Mouse (Mus musculus) liver, adult 2 months (tissue): ENCODE results near the gene Tmem62. TPM values are rescaled to one million over a fixed set of nuclear protein-coding genes. Genes with fewer than 3 reads are reported as not detected.
"Not testable (repeated sequence)": the region's sequence is repeated elsewhere in the genome, so short reads cannot be mapped to it uniquely, and the experiment has no call there.

Experiments used
- DNase-seq: peaks from one replicate; pipeline ENCODE4 v3.0.0-alpha.2; 2011; ENCODE audit warnings: low read depth, low spot score; ENCODE audit errors: extremely low read depth
- H3K27ac ChIP-seq: fragments of 200-500 bp; replicated peaks from 2 replicates; pipeline ENCODE4 v1.5.1; 2012; ENCODE audit warnings: low read depth, mild to moderate bottlenecking, control low read depth, inconsistent platforms, low read length; ENCODE audit not compliant: insufficient read depth
- H3K27me3 ChIP-seq: fragments of 200-500 bp; 2 replicates; pipeline ENCODE4 v1.6.1; 2012; ENCODE audit warnings: mild to moderate bottlenecking, moderate library complexity, low read length, inconsistent platforms; ENCODE audit not compliant: control insufficient read depth, insufficient read depth
- H3K36me3 ChIP-seq: fragments of 200-500 bp; 2 replicates; pipeline ENCODE4 v1.6.1; 2012; ENCODE audit warnings: low read length, inconsistent platforms; ENCODE audit not compliant: control insufficient read depth, insufficient read depth
- H3K4me1 ChIP-seq: fragments of 200-500 bp; 2 replicates; pipeline ENCODE4 v1.6.1; 2011; ENCODE audit warnings: low read length; ENCODE audit not compliant: control insufficient read depth, insufficient read depth
- H3K4me3 ChIP-seq: fragments of 200-500 bp; 2 replicates; pipeline ENCODE4 v1.5.1; 2011; ENCODE audit warnings: low read depth, mild to moderate bottlenecking, control low read depth, low read length, moderate library complexity; ENCODE audit not compliant: insufficient read depth
- H3K79me2 ChIP-seq: fragments of 200-500 bp; 2 replicates; pipeline ENCODE4 v1.6.1; 2012; ENCODE audit warnings: inconsistent platforms, mild to moderate bottlenecking, low read length, moderate library complexity; ENCODE audit not compliant: control insufficient read depth, insufficient read depth
- H3K9ac ChIP-seq: fragments of 200-500 bp; 2 replicates; pipeline ENCODE4 v1.6.1; 2012; ENCODE audit warnings: low read depth, mild to moderate bottlenecking, control low read depth, inconsistent platforms, low read length
- CTCF ChIP-seq: fragments of 200-500 bp; IDR thresholded peaks from 2 replicates; pipeline ENCODE4 v1.5.1; 2011; ENCODE audit warnings: low read depth, low read length, control low read depth
- POLR2A ChIP-seq: fragments of 200-500 bp; IDR thresholded peaks from 2 replicates; pipeline ENCODE4 v1.6.1; 2011; ENCODE audit warnings: low read length, control low read depth; ENCODE audit not compliant: insufficient read depth; ENCODE audit errors: extremely low read depth
- WGBS: fragments of 180-500 bp; shearing (Covaris S2); methylation state at CpG from one replicate; pipeline ENCODE4 v1.1.7; 2018; 5-methylcytosine and 5-hydroxymethylcytosine counted together
- polyA plus RNA-seq: library from polyadenylated mRNA; depleted of rRNA; stranded (reverse); fragments of >200 nt; gene quantifications from 2 replicates; pipeline ENCODE4 v1.2.3, GENCODE M21; 2012
- total RNA-seq: library from RNA; depleted of rRNA; stranded (reverse); fragments of >200 nt; gene quantifications from 2 replicates; pipeline ENCODE4 v1.2.3, GENCODE M21; 2014

Gene Tmem62
- total and polyA plus RNA-seq, 2 experiments = 8.0 to 17.7 TPM

GRCm38 (mm10) chr2:120971766-120972165 is 5.1 kb upstream of the Tmem62 start:
- no peak overlapping the region for H3K4me3 ChIP-seq
- DNase-seq = no peak
- H3K4me1 ChIP-seq = no peaks in the 10 kb centered on the region; the same call in none of the 2 replicates
- no peaks in the 10 kb centered on the region for H3K27me3 ChIP-seq
- no peak for TF ChIP-seq CTCF
- TF ChIP-seq POLR2A = no peak
- H3K79me2 ChIP-seq = peaks cover 9% of the 10 kb centered on the region; the same call in 1 of the 2 replicates
- no peak overlapping the region for H3K9ac ChIP-seq
- H3K36me3 ChIP-seq = peaks cover 1% of the 10 kb centered on the region; the same call in 1 of the 2 replicates
- no peak overlapping the region for H3K27ac ChIP-seq
- 95% methylated on average over 4 of the region's 4 CpGs for WGBS

GRCm38 (mm10) chr2:120972257-120972656 is 4.6 kb upstream of the Tmem62 start:
- not testable (repeated sequence) for H3K27me3 ChIP-seq, H3K27ac ChIP-seq, H3K4me3 ChIP-seq, DNase-seq, H3K9ac ChIP-seq, H3K4me1 ChIP-seq, H3K79me2 ChIP-seq, H3K36me3 ChIP-seq
- WGBS = 94% methylated on average over 8 of the region's 8 CpGs

- H3K4me1 ChIP-seq = peaks cover 3% of the 10 kb centered on the region
- TF ChIP-seq CTCF (no peak), POLR2A (no peak)
- peaks cover 5% of the 10 kb centered on the region; the same call in 1 of the 2 replicates for H3K79me2 ChIP-seq
- no peak overlapping the region for H3K27ac ChIP-seq
- no peak overlapping the region for H3K9ac ChIP-seq
- no peaks in the 10 kb centered on the region for H3K36me3 ChIP-seq
- no peak overlapping the region for H3K4me3 ChIP-seq
- H3K27me3 ChIP-seq = no peaks in the 10 kb centered on the region
- WGBS = 20% methylated on average over 5 of the region's 5 CpGs
- DNase-seq = no peak
These were observed 3.9 kb upstream of the Tmem62 start for GRCm38 (mm10) chr2:120972964-120973363.

- H3K9ac ChIP-seq = no peak overlapping the region
- DNase-seq = no peak
- H3K27me3 ChIP-seq = no peaks in the 10 kb centered on the region
- 66% methylated on average over 4 of the region's 4 CpGs for WGBS
- peaks cover 3% of the 10 kb centered on the region for H3K4me1 ChIP-seq
- TF ChIP-seq CTCF (no peak), POLR2A (no peak)
- peaks cover 7% of the 10 kb centered on the region for H3K36me3 ChIP-seq
- no peaks in the 10 kb centered on the region for H3K79me2 ChIP-seq
- no peak overlapping the region for H3K4me3 ChIP-seq
- no peak overlapping the region for H3K27ac ChIP-seq
These were observed 509 bp upstream of the Tmem62 start for GRCm38 (mm10) chr2:120976308-120976707.

- H3K79me2 ChIP-seq = no peaks in the 10 kb centered on the region
- H3K4me1 ChIP-seq = peaks cover 3% of the 10 kb centered on the region; the same call in 1 of the 2 replicates
- peak overlapping the region; percentile 79; the same call in 1 of the 2 replicates for H3K9ac ChIP-seq
- peaks cover 10% of the 10 kb centered on the region for H3K36me3 ChIP-seq
- 76% methylated on average over 8 of the region's 8 CpGs for WGBS
- peak overlapping the region; percentile 64 for H3K27ac ChIP-seq
- TF ChIP-seq CTCF = no peak
- TF ChIP-seq POLR2A = no peak
- H3K27me3 ChIP-seq = no peaks in the 10 kb centered on the region
- peak; percentile 64 for DNase-seq
- H3K4me3 ChIP-seq = peak overlapping the region; percentile 71; the same call in 1 of the 2 replicates
These were observed 1.3 kb downstream of the Tmem62 start for GRCm38 (mm10) chr2:120977926-120978692.

GRCm38 (mm10) chr2:120978693-120979037 is 1.8 kb downstream of the Tmem62 start:
- 36% methylated on average over 2 of the region's 2 CpGs for WGBS
- Histone ChIP-seq H3K9ac (no peak overlapping the region), H3K27me3 (no peaks in the 10 kb centered on the region), H3K79me2 (no peaks in the 10 kb centered on the region), H3K4me3 (no peak overlapping the region), H3K4me1 (peaks cover 3% of the 10 kb centered on the region; the same call in 1 of the 2 replicates), H3K36me3 (peaks cover 10% of the 10 kb centered on the region), H3K27ac (no peak overlapping the region)
- peak; percentile 21 for DNase-seq
- TF ChIP-seq POLR2A (no peak), CTCF (no peak)
